ENCODE assay signal across 8 mouse cellular contexts in genomic region chr2:153668754-153669376, GRCm38 (mm10). TPM values are rescaled to one million over a fixed set of nuclear protein-coding genes. Genes with fewer than 3 reads are reported as not detected.
DNase-seq lines count a peak whose midpoint lies in the region; ATAC-seq lines count a peak whose summit lies in the region.

No protein-coding gene starts in this region.

- no peaks in the 10 kb centered on the region for H3K9me3 ChIP-seq in midbrain, embryonic 13.5 days

- H3K27ac ChIP-seq in midbrain, embryonic 13.5 days, result no peak overlapping the region

- no peaks in the 10 kb centered on the region for H3K27me3 ChIP-seq in midbrain, embryonic 13.5 days

- no peak overlapping the region for H3K9ac ChIP-seq in midbrain, embryonic 13.5 days (replicated peaks)

- DNase-seq in left cerebral cortex, adult 11 months (ENCODE audit: low spot score), result peak; percentile 68
- DNase-seq in left cerebral cortex, adult 18-20 months (ENCODE audit: low spot score in 2 of 2), result no peak
- peak; percentile 67 for DNase-seq in R1 (ENCODE audit: low read depth, low spot score)
- DNase-seq in embryo, embryonic 10.5 days (ENCODE audit: low spot score), result peak; percentile 80
- peak; percentile 51 for DNase-seq in kidney, postnatal 14 days
- DNase-seq in ovary, postnatal 14 days (ENCODE audit: low spot score), result no peak

- H3K4me2 ChIP-seq in midbrain, embryonic 13.5 days (replicated peaks), result no peak overlapping the region

- peaks cover 17% of the 10 kb centered on the region for H3K36me3 ChIP-seq in midbrain, embryonic 13.5 days

- H3K4me3 ChIP-seq in midbrain, embryonic 13.5 days (replicated peaks), result no peak overlapping the region

- WGBS in midbrain, embryonic 13.5 days, result 62% methylated on average over 7 of the region's 7 CpGs

- H3K4me1 ChIP-seq in midbrain, embryonic 13.5 days (replicated peaks), result no peaks in the 10 kb centered on the region; the same call in 1 of the 2 replicates

- ATAC-seq in midbrain, embryonic 13.5 days, result peak; percentile 69
- ATAC-seq in erythroblast, adult 5-6 weeks (replicated peaks; ENCODE audit: low FRiP score, poor library complexity, severe bottlenecking), result no peak

RNA-seq across cellular contexts. Expression of gene Dnmt3b, which starts 19.6 kb away (rescaled TPM):
- total RNA-seq in left cerebral cortex, adult 18-20 months (2021), result under 1 TPM; 0.47 to 0.58 TPM
- polyA plus RNA-seq in midbrain, embryonic 13.5 days (2015; fragmentation: Nextera tagmentation; extraction: Ambion mirVana), result 5.0 and 5.4 TPM in 2 replicates
- total RNA-seq in erythroblast, adult 5-6 weeks (2015; ENCODE audit: low replicate concordance), result 1.5 and 2.3 TPM in 2 replicates
- total RNA-seq in erythroblast, adult 5-6 weeks (2017; ENCODE audit: low replicate concordance), result 0.94 and 4.0 TPM in 2 replicates

RNA-seq across cellular contexts. Expression of gene Dnmt3c, which starts 27.6 kb away (rescaled TPM):
- not detected for total RNA-seq in left cerebral cortex, adult 18-20 months (2021)
- polyA plus RNA-seq in midbrain, embryonic 13.5 days (2015; fragmentation: Nextera tagmentation; extraction: Ambion mirVana), result 0.08 TPM in 1 of 2 replicates, not detected in the other
- not detected in 2 replicates for total RNA-seq in erythroblast, adult 5-6 weeks (2015; ENCODE audit: low replicate concordance)
- not detected in 2 replicates for total RNA-seq in erythroblast, adult 5-6 weeks (2017; ENCODE audit: low replicate concordance)

RNA-seq across cellular contexts. Expression of gene Commd7, which starts 36.3 kb away (rescaled TPM):
- total RNA-seq in left cerebral cortex, adult 18-20 months (2021), result 10 to 100 TPM; 28.7 to 30.3 TPM
- polyA plus RNA-seq in midbrain, embryonic 13.5 days (2015; fragmentation: Nextera tagmentation; extraction: Ambion mirVana), result 84.6 and 87.2 TPM in 2 replicates
- 9.2 and 18.8 TPM in 2 replicates for total RNA-seq in erythroblast, adult 5-6 weeks (2015; ENCODE audit: low replicate concordance)
- total RNA-seq in erythroblast, adult 5-6 weeks (2017; ENCODE audit: low replicate concordance), result 2.4 and 4.3 TPM in 2 replicates

Comparison
In these comparisons a context has a peak if more than half of its experiments do, and no peak if none do; other contexts are left out.
1. DNase-seq: peak in left cerebral cortex, adult 11 months (single experiment), R1 (single experiment), embryo, embryonic 10.5 days (single experiment) and kidney, postnatal 14 days (single experiment); none in left cerebral cortex, adult 18-20 months (0 of 2) and ovary, postnatal 14 days (single experiment).